Mouse (Mus musculus) heart, embryonic 11.5 days (tissue): ENCODE data around the gene Papln. TPM values are rescaled to one million over a fixed set of nuclear protein-coding genes. Genes with fewer than 3 reads are reported as not detected.

Source experiments
- ATAC-seq: fragments of 200-750 bp; cut with Nextera tagmentation; replicated peaks from 2 replicates; pipeline ENCODE4 v1.8.0; 2017; ENCODE audit warnings: moderate library complexity; ENCODE audit not compliant: insufficient number of reproducible peaks, low FRiP score, low TSS enrichment
- H3K27ac ChIP-seq: fragments of 300-500 bp; sonication (generic); 2 replicates; pipeline ENCODE4 v1.5.1; 2014; ENCODE audit warnings: mild to moderate bottlenecking, low read depth, low read length
- H3K27me3 ChIP-seq: fragments of 300-500 bp; sonication (generic); 2 replicates; pipeline ENCODE4 v1.6.1; 2014; ENCODE audit warnings: mild to moderate bottlenecking, low read length, mixed read lengths; ENCODE audit not compliant: control insufficient read depth, insufficient read depth
- H3K36me3 ChIP-seq: fragments of 300-500 bp; sonication (generic); 2 replicates; pipeline ENCODE4 v1.6.1; 2014; ENCODE audit warnings: mild to moderate bottlenecking, low read length, moderate library complexity, mixed read lengths; ENCODE audit not compliant: control insufficient read depth, insufficient read depth
- H3K4me1 ChIP-seq: fragments of 300-500 bp; sonication (generic); 2 replicates; pipeline ENCODE4 v1.6.1; 2014; ENCODE audit warnings: low read length; ENCODE audit not compliant: control insufficient read depth, insufficient read depth
- H3K4me2 ChIP-seq: fragments of 300-500 bp; sonication (generic); 2 replicates; pipeline ENCODE4 v1.6.1; 2014; ENCODE audit warnings: mild to moderate bottlenecking, moderate library complexity
- H3K4me3 ChIP-seq: fragments of 300-500 bp; sonication (generic); 2 replicates; pipeline ENCODE4 v1.5.1; 2014; ENCODE audit warnings: low read depth, low read length
- H3K9ac ChIP-seq: fragments of 300-500 bp; sonication (generic); 2 replicates; pipeline ENCODE4 v1.6.1; 2014; ENCODE audit warnings: mild to moderate bottlenecking, low read depth, low read length, moderate library complexity
- H3K9me3 ChIP-seq: fragments of 300-500 bp; sonication (generic); replicated peaks from 2 replicates; pipeline ENCODE4 v1.6.1; 2016; ENCODE audit warnings: low read length; ENCODE audit not compliant: control insufficient read depth
- WGBS: fragments of 180-500 bp; shearing (Covaris S2); extraction: QIAGEN DNeasy Blood & Tissue Kit; methylation state at CpG from one replicate; pipeline ENCODE4 v1.1.7; 2014; ENCODE audit not compliant: insufficient replicate concordance; 5-methylcytosine and 5-hydroxymethylcytosine counted together
- polyA plus RNA-seq: library from polyadenylated mRNA; unstranded; fragments of >200 nt; fragmentation: Nextera tagmentation; extraction: Ambion mirVana; gene quantifications from 2 replicates; pipeline ENCODE4 v1.2.1, GENCODE M21; 2014

Papln gene
- 0.10 TPM in 1 of 2 replicates, not detected in the other for polyA plus RNA-seq

- no peaks in the 10 kb centered on the region for H3K9me3 ChIP-seq
- H3K9ac ChIP-seq, result peak within 1 kb of the TSS; percentile 60; the same call in 1 of the 2 replicates
- no peaks in the 10 kb centered on the region for H3K36me3 ChIP-seq
- H3K27me3 ChIP-seq, result peaks cover 8% of the 10 kb centered on the region
- H3K4me3 ChIP-seq, result peak within 1 kb of the TSS; percentile 43
- H3K4me1 ChIP-seq, result peaks cover 16% of the 10 kb centered on the region
- ATAC-seq, result no peak
- H3K27ac ChIP-seq, result no peak within 1 kb of the TSS
- WGBS, result 10% methylated on average over 30 of the region's 31 CpGs
- H3K4me2 ChIP-seq, result peak within 1 kb of the TSS; percentile 85
These were observed at the start of gene Papln for GRCm38 (mm10) chr12:83763311-83764043. Papln (plus strand) TSS chr12:83763634.

- peaks cover 17% of the 10 kb centered on the region for H3K36me3 ChIP-seq
- 49% methylated on average over 2 of the region's 2 CpGs for WGBS
- no peak overlapping the region for H3K4me2 ChIP-seq
- H3K27ac ChIP-seq, result no peak overlapping the region
- H3K4me3 ChIP-seq, result no peak overlapping the region
- H3K9me3 ChIP-seq, result no peaks in the 10 kb centered on the region
- H3K27me3 ChIP-seq, result no peaks in the 10 kb centered on the region
- no peak overlapping the region for H3K9ac ChIP-seq
- H3K4me1 ChIP-seq, result no peaks in the 10 kb centered on the region
- no peak for ATAC-seq
These were observed 49.7 kb upstream of the Papln start for GRCm38 (mm10) chr12:83713749-83714148.

GRCm38 (mm10) chr12:83716416-83717184, 46.8 kb upstream of the Papln start:
- 90% methylated on average over 15 of the region's 15 CpGs for WGBS
- H3K4me2 ChIP-seq, result no peak overlapping the region
- H3K27ac ChIP-seq, result no peak overlapping the region
- H3K36me3 ChIP-seq, result peaks cover 19% of the 10 kb centered on the region
- ATAC-seq, result no peak
- H3K9me3 ChIP-seq, result no peaks in the 10 kb centered on the region
- H3K27me3 ChIP-seq, result no peaks in the 10 kb centered on the region
- H3K4me1 ChIP-seq, result no peaks in the 10 kb centered on the region
- no peak overlapping the region for H3K4me3 ChIP-seq
- H3K9ac ChIP-seq, result no peak overlapping the region

GRCm38 (mm10) chr12:83719431-83719830, 44.0 kb upstream of the Papln start:
- H3K9ac ChIP-seq, result no peak overlapping the region
- H3K4me1 ChIP-seq, result peaks cover 7% of the 10 kb centered on the region; the same call in 1 of the 2 replicates
- H3K27me3 ChIP-seq, result no peaks in the 10 kb centered on the region
- no peak overlapping the region for H3K27ac ChIP-seq
- H3K4me2 ChIP-seq, result no peak overlapping the region
- peaks cover 12% of the 10 kb centered on the region for H3K36me3 ChIP-seq
- H3K9me3 ChIP-seq, result no peaks in the 10 kb centered on the region
- no peak overlapping the region for H3K4me3 ChIP-seq
- 95% methylated on average over 1 of the region's 1 CpGs for WGBS
- ATAC-seq, result no peak

- H3K4me1 ChIP-seq, result peaks cover 13% of the 10 kb centered on the region; the same call in 1 of the 2 replicates
- no peaks in the 10 kb centered on the region for H3K27me3 ChIP-seq
- WGBS, result 70% methylated on average over 6 of the region's 6 CpGs
- no peaks in the 10 kb centered on the region for H3K9me3 ChIP-seq
- no peak overlapping the region for H3K27ac ChIP-seq
- H3K36me3 ChIP-seq, result peaks cover 16% of the 10 kb centered on the region
- no peak overlapping the region for H3K4me2 ChIP-seq
- H3K9ac ChIP-seq, result no peak overlapping the region; the same call in 1 of the 2 replicates
- no peak overlapping the region for H3K4me3 ChIP-seq
- ATAC-seq, result no peak
These were observed 42.2 kb upstream of the Papln start for GRCm38 (mm10) chr12:83721281-83721680.

GRCm38 (mm10) chr12:83723037-83723436, 40.4 kb upstream of the Papln start:
- no peak for ATAC-seq
- Histone ChIP-seq H3K9me3 (no peaks in the 10 kb centered on the region), H3K27me3 (no peaks in the 10 kb centered on the region), H3K27ac (no peak overlapping the region), H3K36me3 (peaks cover 17% of the 10 kb centered on the region), H3K4me2 (no peak overlapping the region), H3K9ac (no peak overlapping the region), H3K4me1 (peaks cover 13% of the 10 kb centered on the region; the same call in 1 of the 2 replicates), H3K4me3 (no peak overlapping the region)
- 71% methylated on average over 3 of the region's 3 CpGs for WGBS

GRCm38 (mm10) chr12:83726510-83727308, 36.7 kb upstream of the Papln start:
- H3K27me3 ChIP-seq, result no peaks in the 10 kb centered on the region
- H3K9ac ChIP-seq, result no peak overlapping the region
- no peak overlapping the region for H3K27ac ChIP-seq
- no peak overlapping the region for H3K4me2 ChIP-seq
- H3K4me3 ChIP-seq, result no peak overlapping the region
- H3K4me1 ChIP-seq, result peaks cover 13% of the 10 kb centered on the region; the same call in 1 of the 2 replicates
- peaks cover 20% of the 10 kb centered on the region for H3K36me3 ChIP-seq
- no peaks in the 10 kb centered on the region for H3K9me3 ChIP-seq
- 86% methylated on average over 12 of the region's 12 CpGs for WGBS
- no peak for ATAC-seq

- Histone ChIP-seq H3K4me3 (no peak overlapping the region), H3K4me2 (no peak overlapping the region), H3K27me3 (no peaks in the 10 kb centered on the region), H3K9ac (no peak overlapping the region), H3K27ac (no peak overlapping the region), H3K9me3 (no peaks in the 10 kb centered on the region), H3K4me1 (no peaks in the 10 kb centered on the region), H3K36me3 (peaks cover 15% of the 10 kb centered on the region)
- no peak for ATAC-seq
- WGBS, result 91% methylated on average over 5 of the region's 5 CpGs
These were observed 31.2 kb upstream of the Papln start for GRCm38 (mm10) chr12:83732225-83732624.
